Mouse (Mus musculus) limb, embryonic 15.5 days (tissue): ENCODE data around the gene Gipc2. TPM values are rescaled to one million over a fixed set of nuclear protein-coding genes. Genes with fewer than 3 reads are reported as not detected.
A peak's percentile ranks its signal among the peaks of the same experiment; 100 is the strongest.
"Not testable (repeated sequence)": the region's sequence is repeated elsewhere in the genome, so short reads cannot be mapped to it uniquely, and the experiment has no call there.

Source experiments
- ATAC-seq: fragments of 200-750 bp; cut with Nextera tagmentation; 2 replicates; pipeline ENCODE4 v1.8.0; 2017; ENCODE audit warnings: low read depth, moderate TSS enrichment; ENCODE audit not compliant: insufficient number of reproducible peaks, low FRiP score, low TSS enrichment
- H3K27ac ChIP-seq: fragments of 300-500 bp; sonication (generic); 2 replicates; pipeline ENCODE4 v1.5.1; 2015; ENCODE audit warnings: moderate library complexity, mild to moderate bottlenecking, inconsistent platforms
- H3K27me3 ChIP-seq: fragments of 300-500 bp; sonication (generic); 2 replicates; pipeline ENCODE4 v1.6.1; 2015; ENCODE audit warnings: inconsistent platforms
- H3K36me3 ChIP-seq: fragments of 300-500 bp; sonication (generic); 2 replicates; pipeline ENCODE4 v1.6.1; 2015; ENCODE audit warnings: inconsistent platforms
- H3K4me1 ChIP-seq: fragments of 300-500 bp; sonication (generic); 2 replicates; pipeline ENCODE4 v1.6.1; 2015; ENCODE audit warnings: inconsistent platforms
- H3K4me2 ChIP-seq: fragments of 300-500 bp; sonication (generic); 2 replicates; pipeline ENCODE4 v1.6.1; 2015; ENCODE audit warnings: mild to moderate bottlenecking, inconsistent platforms
- H3K4me3 ChIP-seq: fragments of 300-500 bp; sonication (generic); 2 replicates; pipeline ENCODE4 v1.5.1; 2015; ENCODE audit warnings: mild to moderate bottlenecking, inconsistent platforms
- H3K9ac ChIP-seq: fragments of 300-500 bp; sonication (generic); 2 replicates; pipeline ENCODE4 v1.6.1; 2015; ENCODE audit warnings: inconsistent platforms
- H3K9me3 ChIP-seq: fragments of 300-500 bp; sonication (generic); 2 replicates; pipeline ENCODE4 v1.6.1; 2016; ENCODE audit warnings: inconsistent platforms
- WGBS: fragments of 180-500 bp; shearing (Covaris S2); methylation state at CpG from one replicate; pipeline ENCODE4 v1.1.7; 2015; 5-methylcytosine and 5-hydroxymethylcytosine counted together
- polyA plus RNA-seq: library from polyadenylated mRNA; unstranded; fragments of >200 nt; fragmentation: Nextera tagmentation; extraction: Ambion mirVana; gene quantifications from 2 replicates; pipeline ENCODE4 v1.2.1, GENCODE M21; 2015

The Gipc2 gene
- polyA plus RNA-seq, 1 experiment from 2014 or later: 9.1 TPM

GRCm38 (mm10) chr3:152202942-152203341 lies 36.9 kb upstream of the Gipc2 start:
- H3K36me3 ChIP-seq: 0 out of 2 replicates have a peak, but pooled peaks cover 5% of the 10 kb centered on the region
- no peaks in the 10 kb centered on the region for H3K27me3 ChIP-seq
- no peaks in the 10 kb centered on the region for H3K4me1 ChIP-seq
- no peak overlapping the region for H3K9ac ChIP-seq
- no peak overlapping the region for H3K4me3 ChIP-seq
- H3K27ac ChIP-seq: no peak overlapping the region
- no peak overlapping the region for H3K4me2 ChIP-seq
- H3K9me3 ChIP-seq: no peaks in the 10 kb centered on the region
- no peak for ATAC-seq

DNA sequence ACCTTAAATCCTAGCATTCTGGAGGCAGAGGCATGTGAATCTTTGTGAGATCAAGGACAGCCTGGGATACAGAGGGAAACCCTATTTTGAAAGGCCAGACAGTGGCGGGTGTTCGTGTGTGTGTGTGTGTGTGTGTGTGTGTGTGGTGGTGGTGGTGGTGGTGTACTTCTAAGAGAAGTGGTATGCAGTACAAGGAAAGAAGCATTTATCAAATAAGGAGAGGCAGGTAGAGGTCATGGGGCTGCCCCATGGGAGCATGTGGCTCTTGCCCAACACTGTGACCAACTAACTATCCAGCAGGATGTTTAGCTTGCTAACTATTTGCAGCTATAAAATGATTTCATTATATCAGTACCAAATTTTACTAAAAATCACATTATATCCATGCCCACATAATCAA lies 35.6 kb upstream of the Gipc2 start:
- no peak for ATAC-seq
- Histone ChIP-seq H3K9me3 (no peaks in the 10 kb centered on the region), H3K27me3 (no peaks in the 10 kb centered on the region), H3K9ac (no peak overlapping the region), H3K36me3 (no peaks in the 10 kb centered on the region), H3K27ac (no peak overlapping the region), H3K4me1 (no peaks in the 10 kb centered on the region), H3K4me2 (no peak overlapping the region), H3K4me3 (no peak overlapping the region)
- whole genome bisulfite sequencing: 70% methylated on average over 2 of the region's 2 CpGs

GRCm38 (mm10) chr3:152201181-152201580 lies 35.2 kb upstream of the Gipc2 start:
- 77% methylated on average over 3 of the region's 3 CpGs for WGBS
- Histone ChIP-seq H3K27me3 (no peaks in the 10 kb centered on the region), H3K9me3 (no peaks in the 10 kb centered on the region), H3K36me3 (no peaks in the 10 kb centered on the region), H3K27ac (no peak overlapping the region), H3K4me2 (no peak overlapping the region), H3K9ac (no peak overlapping the region), H3K4me3 (no peak overlapping the region), H3K4me1 (no peaks in the 10 kb centered on the region)
- ATAC-seq: no peak

DNA sequence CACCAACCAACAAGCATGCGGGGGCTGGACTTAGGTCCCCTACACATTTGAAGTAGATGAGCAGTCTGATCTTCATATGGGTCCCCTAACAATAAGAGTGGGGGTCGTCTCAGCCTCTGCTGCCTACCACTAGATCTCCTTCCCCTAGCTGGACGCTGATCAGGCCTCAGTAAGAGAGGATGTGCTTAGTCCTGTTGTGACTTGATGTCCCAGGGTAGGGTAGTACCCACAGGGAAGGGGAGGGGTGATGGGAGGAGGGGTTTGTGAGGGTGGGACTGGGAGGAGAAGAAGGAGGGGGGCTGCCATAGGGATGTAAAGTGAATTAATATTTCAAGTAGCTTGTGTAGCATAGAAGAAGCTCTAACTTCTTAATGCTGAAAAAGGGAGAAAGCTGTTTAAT lies 33.1 kb upstream of the Gipc2 start:
- WGBS: 68% methylated on average over 3 of the region's 3 CpGs
- no peaks in the 10 kb centered on the region for H3K4me1 ChIP-seq
- H3K9me3 ChIP-seq: no peaks in the 10 kb centered on the region
- no peak for ATAC-seq
- H3K4me3 ChIP-seq: no peak overlapping the region
- no peak overlapping the region for H3K9ac ChIP-seq
- H3K4me2 ChIP-seq: no peak overlapping the region
- H3K27me3 ChIP-seq: no peaks in the 10 kb centered on the region
- H3K27ac ChIP-seq: no peak overlapping the region
- no peaks in the 10 kb centered on the region for H3K36me3 ChIP-seq

GRCm38 (mm10) chr3:152197246-152197645 lies 31.2 kb upstream of the Gipc2 start:
- H3K4me1 ChIP-seq, H3K4me2 ChIP-seq, H3K9ac ChIP-seq, H3K27ac ChIP-seq, H3K27me3 ChIP-seq, H3K9me3 ChIP-seq, ATAC-seq, H3K36me3 ChIP-seq, H3K4me3 ChIP-seq: not testable (repeated sequence)
- 33% methylated on average over 2 of the region's 2 CpGs for WGBS

- H3K4me3 ChIP-seq: peak overlapping the region; percentile 51
- peak; percentile 97 for ATAC-seq
- peak overlapping the region; percentile 91 for H3K27ac ChIP-seq
- H3K4me1 ChIP-seq: peaks cover 13% of the 10 kb centered on the region; the same call in 1 of the 2 replicates
- H3K27me3 ChIP-seq: no peaks in the 10 kb centered on the region
- H3K36me3 ChIP-seq: no peaks in the 10 kb centered on the region
- H3K9me3 ChIP-seq: no peaks in the 10 kb centered on the region
- H3K9ac ChIP-seq: peak overlapping the region; percentile 35
- under 1% methylated on average over 17 of the region's 17 CpGs for WGBS
- peak overlapping the region; percentile 41 for H3K4me2 ChIP-seq
These were observed 27.6 kb upstream of the Gipc2 start for GRCm38 (mm10) chr3:152193635-152194097.

DNA sequence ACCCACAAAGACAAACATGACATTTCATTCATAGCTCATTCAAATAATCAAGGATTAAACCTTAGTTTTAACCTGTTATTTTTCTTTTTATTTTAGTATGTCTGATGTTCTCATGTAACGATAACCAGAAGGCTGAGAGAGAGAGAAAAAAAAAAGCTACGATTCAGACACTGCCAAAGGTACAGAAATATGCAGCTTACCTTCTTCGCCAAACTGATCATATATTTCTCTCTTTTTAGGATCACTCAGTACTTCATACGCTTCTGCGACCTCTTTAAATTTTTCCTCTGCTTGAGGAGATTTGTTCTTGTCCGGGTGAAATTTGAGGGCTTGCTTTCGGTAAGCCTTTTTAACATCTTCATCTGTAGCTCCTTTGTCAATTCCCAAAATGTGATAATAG lies 27.1 kb upstream of the Gipc2 start:
- Histone ChIP-seq H3K4me3 (peak overlapping the region; percentile 51), H3K27me3 (no peaks in the 10 kb centered on the region), H3K4me2 (peak overlapping the region; percentile 41), H3K4me1 (peaks cover 13% of the 10 kb centered on the region; the same call in 1 of the 2 replicates), H3K9me3 (no peaks in the 10 kb centered on the region), H3K9ac (peak overlapping the region; percentile 35), H3K27ac (peak overlapping the region; percentile 91), H3K36me3 (no peaks in the 10 kb centered on the region)
- WGBS: under 1% methylated on average over 7 of the region's 7 CpGs
- ATAC-seq: no peak

- no peak for ATAC-seq
- Histone ChIP-seq H3K4me1 (peaks cover 13% of the 10 kb centered on the region; the same call in 1 of the 2 replicates), H3K4me3 (peak overlapping the region; percentile 49), H3K9me3 (no peaks in the 10 kb centered on the region), H3K27ac (peak overlapping the region; percentile 91), H3K9ac (peak overlapping the region; percentile 29; the same call in 1 of the 2 replicates), H3K4me2 (peak overlapping the region; percentile 52), H3K36me3 (no peaks in the 10 kb centered on the region), H3K27me3 (no peaks in the 10 kb centered on the region)
- 2% methylated on average over 11 of the region's 11 CpGs for WGBS
These were observed 26.4 kb upstream of the Gipc2 start for GRCm38 (mm10) chr3:152192238-152192931.

- 2% methylated on average over 6 of the region's 6 CpGs for WGBS
- H3K4me1 ChIP-seq: peaks cover 13% of the 10 kb centered on the region; the same call in 1 of the 2 replicates
These were observed 25.8 kb upstream of the Gipc2 start for GRCm38 (mm10) chr3:152191791-152192237.

GRCm38 (mm10) chr3:152190679-152191477 lies 24.8 kb upstream of the Gipc2 start:
- peak overlapping the region; percentile 34; the same call in 1 of the 2 replicates for H3K27ac ChIP-seq
- H3K4me1 ChIP-seq: peaks cover 13% of the 10 kb centered on the region; the same call in 1 of the 2 replicates
- no peaks in the 10 kb centered on the region; the same call in 1 of the 2 replicates for H3K36me3 ChIP-seq
- whole genome bisulfite sequencing: 64% methylated on average over 9 of the region's 9 CpGs
- no peak overlapping the region for H3K9ac ChIP-seq
- peak overlapping the region; percentile 52 for H3K4me2 ChIP-seq
- no peaks in the 10 kb centered on the region for H3K9me3 ChIP-seq
- no peak for ATAC-seq
- peak overlapping the region; percentile 19 for H3K4me3 ChIP-seq
- no peaks in the 10 kb centered on the region for H3K27me3 ChIP-seq

More at GRCm38 (mm10) chr3:152191791-152192237, 25.8 kb upstream of the Gipc2 start:
- no peaks in the 10 kb centered on the region for H3K36me3 ChIP-seq
- H3K9ac ChIP-seq: peak overlapping the region; percentile 29; the same call in 1 of the 2 replicates
- peak overlapping the region; percentile 52 for H3K4me2 ChIP-seq
- no peaks in the 10 kb centered on the region for H3K9me3 ChIP-seq
- H3K27ac ChIP-seq: peak overlapping the region; percentile 91
- peak; percentile 74; the same call in 1 of the 2 replicates for ATAC-seq
- peak overlapping the region; percentile 49 for H3K4me3 ChIP-seq
- H3K27me3 ChIP-seq: no peaks in the 10 kb centered on the region

- H3K4me3 ChIP-seq: no peak overlapping the region
- peaks cover 4% of the 10 kb centered on the region for H3K36me3 ChIP-seq
- peaks cover 13% of the 10 kb centered on the region; the same call in 1 of the 2 replicates for H3K4me1 ChIP-seq
- no peaks in the 10 kb centered on the region for H3K9me3 ChIP-seq
- ATAC-seq: no peak
- H3K27me3 ChIP-seq: no peaks in the 10 kb centered on the region
- 0 out of 2 replicates have a peak overlapping the region, but pooled peaks have one; percentile 17 for H3K27ac ChIP-seq
- WGBS: 58% methylated on average over 4 of the region's 4 CpGs
- H3K9ac ChIP-seq: no peak overlapping the region
- no peak overlapping the region for H3K4me2 ChIP-seq
These were observed 23.3 kb upstream of the Gipc2 start for GRCm38 (mm10) chr3:152189306-152189705.

- ATAC-seq: no peak
These were observed 20.1 kb upstream of the Gipc2 start for GRCm38 (mm10) chr3:152186106-152186505.

More at GRCm38 (mm10) chr3:152186106-152186505, 20.1 kb upstream of the Gipc2 start:
- Histone ChIP-seq H3K4me1 (peaks cover 9% of the 10 kb centered on the region; the same call in 1 of the 2 replicates), H3K27me3 (no peaks in the 10 kb centered on the region), H3K9ac (no peak overlapping the region), H3K27ac (no peak overlapping the region), H3K4me2 (no peak overlapping the region), H3K9me3 (no peaks in the 10 kb centered on the region), H3K36me3 (peaks cover 16% of the 10 kb centered on the region), H3K4me3 (no peak overlapping the region)
- WGBS: 65% methylated on average over 6 of the region's 6 CpGs
